Mouse (Mus musculus): Measurements from ENCODE around the gene Mylk.

The Mylk gene

DNA sequence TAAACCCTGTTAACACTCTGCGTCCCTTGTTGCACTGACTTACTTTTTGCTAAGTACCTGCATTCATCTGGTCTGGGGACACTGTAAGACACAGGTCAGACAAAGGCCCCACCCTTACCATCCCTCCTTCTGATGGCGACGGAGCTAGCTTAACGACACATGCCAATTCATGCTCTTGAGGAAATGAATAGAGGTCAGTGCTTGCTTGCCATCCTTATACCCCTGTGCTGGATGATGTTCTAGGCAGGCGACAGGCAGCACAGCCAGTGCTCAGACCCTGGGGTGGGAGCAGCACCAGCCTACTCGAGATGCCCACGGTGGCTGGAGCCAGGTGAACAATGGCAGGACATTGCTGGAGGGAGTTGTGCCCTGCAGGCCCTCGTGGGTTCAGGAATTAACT is 157.8 kb downstream of the Mylk start:
- no peak for DNase-seq (ENCODE audit: low read depth)

DNA sequence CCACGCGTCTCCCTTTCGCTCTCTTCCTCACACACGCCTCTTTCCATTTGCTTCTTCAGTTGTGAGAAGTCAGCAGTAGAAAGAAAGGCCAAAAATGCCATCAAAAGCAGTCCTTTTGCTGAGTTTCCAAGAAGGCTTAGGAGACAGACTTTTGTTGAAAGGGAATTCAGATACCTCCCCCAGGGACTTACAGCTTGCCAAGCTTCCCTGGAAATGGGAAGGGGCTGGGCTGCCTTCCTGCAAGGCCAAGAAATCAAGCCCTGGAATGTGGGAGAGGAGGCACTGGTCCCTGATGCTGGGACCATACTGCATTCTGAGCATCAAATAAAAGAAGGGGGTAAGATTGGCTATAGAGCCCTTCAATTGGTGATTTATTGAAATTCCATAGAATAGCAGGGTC is 159.9 kb downstream of the Mylk start:
- DNase-seq (ENCODE audit: low read depth) = no peak

- no peak for DNase-seq (ENCODE audit: low read depth)
These were observed 164.4 kb downstream of the Mylk start for GRCm38 (mm10) chr16:34909437-34909836.

DNA sequence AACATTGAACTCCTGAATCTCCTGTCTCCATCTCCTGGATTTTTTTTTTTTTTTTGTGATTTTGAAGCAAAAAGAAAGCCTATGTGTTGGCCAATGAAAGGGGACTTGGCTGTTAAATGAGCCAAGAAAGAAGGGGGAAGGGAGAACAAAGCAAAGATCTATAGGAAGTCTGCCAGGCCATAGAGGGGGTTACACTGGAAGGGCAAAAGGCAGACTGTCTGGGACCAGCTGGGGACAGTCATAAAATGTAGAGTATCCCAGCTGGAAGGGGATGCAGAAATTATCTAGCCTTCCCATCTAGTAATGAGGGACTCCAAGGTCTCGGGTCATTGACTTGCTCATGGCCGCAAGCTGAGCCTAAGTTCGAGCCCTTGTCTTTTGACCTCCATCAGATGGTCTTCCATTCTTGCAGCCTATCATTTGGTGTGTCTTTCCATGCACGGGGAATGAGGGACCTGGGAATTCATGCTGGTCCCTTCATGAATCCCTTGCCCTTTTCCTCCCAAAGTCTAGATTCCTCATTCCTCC is 172.4 kb downstream of the Mylk start:
- no peak for DNase-seq (ENCODE audit: low read depth)

- peak; percentile 72 for DNase-seq (ENCODE audit: low read depth)
These were observed 175.2 kb downstream of the Mylk start for GRCm38 (mm10) chr16:34920182-34920581.

DNA sequence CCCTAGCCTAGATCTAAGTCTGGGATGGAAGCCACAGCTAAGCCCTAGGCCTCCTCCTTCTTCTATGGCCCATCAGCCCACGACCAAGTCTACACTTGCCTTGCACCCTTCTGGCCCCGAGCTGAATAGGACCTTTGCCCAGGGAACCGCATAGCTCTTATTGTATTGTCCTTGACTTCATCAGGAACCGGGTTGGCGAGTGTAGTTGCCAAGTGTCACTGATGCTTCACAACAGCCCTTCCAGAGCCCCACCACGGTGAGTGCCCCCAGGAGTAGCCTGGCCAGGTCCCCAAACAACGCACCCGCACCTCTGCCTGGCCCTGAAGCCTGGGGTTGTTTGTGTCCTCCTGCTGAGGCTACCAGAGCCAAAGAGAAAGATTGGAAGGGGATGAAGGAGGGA is 175.9 kb downstream of the Mylk start:
- no peak for DNase-seq (ENCODE audit: low read depth)

- no peak for DNase-seq (ENCODE audit: low read depth)
These were observed 176.3 kb downstream of the Mylk start for GRCm38 (mm10) chr16:34921319-34921718.

- DNase-seq (ENCODE audit: low read depth) = no peak
These were observed 178.6 kb downstream of the Mylk start for GRCm38 (mm10) chr16:34923630-34924029.

GRCm38 (mm10) chr16:34924324-34924723 is 179.3 kb downstream of the Mylk start:
- no peak for DNase-seq (ENCODE audit: low read depth)

DNA sequence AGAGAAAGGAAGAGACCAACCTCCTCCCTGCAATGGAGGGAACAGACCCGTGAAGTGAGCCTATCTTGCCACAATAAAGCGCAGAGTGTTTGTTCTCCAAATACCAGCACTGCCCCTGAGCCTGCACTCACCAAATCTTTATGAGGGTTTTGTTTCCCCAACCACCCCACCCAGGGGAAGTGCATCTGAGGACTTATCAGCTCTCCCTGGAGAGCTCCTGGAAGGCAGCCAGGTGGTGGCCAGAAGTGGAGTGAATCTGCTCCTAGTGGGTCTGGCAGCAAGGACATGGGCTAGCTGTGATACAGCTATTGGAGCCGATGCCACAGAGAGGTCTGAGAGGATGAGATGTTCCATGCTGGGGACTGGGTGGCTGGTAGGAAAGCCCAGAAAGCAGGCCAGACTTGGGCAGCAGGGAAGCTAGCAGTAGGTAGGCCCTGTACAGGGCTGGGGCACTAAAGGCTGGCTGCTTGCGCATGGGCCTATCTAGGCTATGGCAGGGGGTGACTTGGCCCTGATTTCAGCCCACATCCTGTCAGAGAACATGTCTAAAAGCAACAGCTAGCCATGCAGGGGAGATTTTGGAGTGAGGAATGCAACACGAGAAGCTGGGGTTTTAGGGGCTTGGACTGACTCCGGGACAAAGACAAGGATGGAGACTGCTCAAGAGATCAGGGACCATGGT is 180.1 kb downstream of the Mylk start:
- DNase-seq (ENCODE audit: low read depth) = no peak

- DNase-seq (ENCODE audit: low read depth) = no peak
These were observed 181.8 kb downstream of the Mylk start for GRCm38 (mm10) chr16:34926531-34927435.

- no peak for DNase-seq (ENCODE audit: low read depth)
These were observed 184.7 kb downstream of the Mylk start for GRCm38 (mm10) chr16:34929686-34930085.

DNA sequence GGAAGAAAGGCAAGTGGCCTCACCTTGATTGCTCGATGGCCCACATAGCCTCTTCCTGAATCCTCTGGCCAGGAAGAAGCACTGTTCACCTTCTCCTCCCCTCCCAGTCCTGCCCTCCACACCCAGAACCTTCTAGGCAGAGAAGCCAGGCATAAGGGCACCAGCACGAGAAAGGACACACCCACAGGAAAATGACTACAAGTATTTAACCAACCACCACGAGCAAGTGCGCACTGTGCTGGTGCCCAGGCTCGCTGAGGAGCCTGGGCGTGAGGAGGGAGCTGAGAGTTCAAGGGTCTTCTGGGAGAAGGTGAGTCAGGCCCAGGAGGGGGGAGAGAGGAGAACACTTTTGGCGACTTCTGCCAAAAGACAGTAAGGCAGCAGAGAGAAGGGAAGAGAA is 185.1 kb downstream of the Mylk start:
- no peak for DNase-seq (ENCODE audit: low read depth)

DNA sequence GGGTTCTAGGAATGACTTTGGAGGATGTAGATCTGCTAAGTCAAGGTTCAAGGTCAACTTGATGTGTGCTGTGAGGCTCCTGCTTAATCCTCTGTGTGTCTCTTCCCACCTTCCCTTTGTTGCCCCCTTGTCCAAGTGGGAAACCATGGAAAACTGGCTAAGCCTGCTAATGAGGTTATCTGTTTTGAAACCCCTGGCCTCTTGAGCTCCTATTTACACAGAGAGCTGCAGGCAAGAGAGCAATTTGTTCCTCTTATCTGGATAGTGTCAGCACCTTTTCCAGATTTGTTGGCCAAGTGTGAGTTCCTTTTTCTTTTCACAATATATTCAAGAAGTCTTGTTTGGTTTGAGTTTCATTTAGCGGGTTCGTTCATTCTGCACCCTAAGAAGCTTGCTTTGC is 186.3 kb downstream of the Mylk start:
- no peak for DNase-seq (ENCODE audit: low read depth)

DNA sequence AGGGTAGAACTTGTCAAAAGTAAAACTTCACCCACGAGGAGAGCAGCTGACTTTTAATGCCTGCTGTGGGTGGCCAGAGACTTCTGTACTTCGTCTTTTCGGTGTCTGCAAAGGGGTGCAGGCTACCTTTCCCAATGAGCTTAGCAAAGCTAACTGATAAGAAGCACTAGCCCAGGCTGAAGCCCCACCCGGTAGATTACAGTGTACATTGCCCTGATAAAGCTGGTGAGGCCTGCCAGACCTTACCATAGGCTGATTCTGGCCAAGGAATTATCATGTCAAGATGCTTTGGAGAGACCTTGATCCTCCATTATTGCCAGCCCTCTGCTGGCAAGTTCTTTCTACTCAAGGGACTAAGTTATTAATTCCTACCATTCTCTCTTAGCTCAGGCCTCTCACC is 188.2 kb downstream of the Mylk start:
- no peak for DNase-seq (ENCODE audit: low read depth)

- no peak for DNase-seq (ENCODE audit: low read depth)
These were observed 189.5 kb downstream of the Mylk start for GRCm38 (mm10) chr16:34934486-34934885.

DNA sequence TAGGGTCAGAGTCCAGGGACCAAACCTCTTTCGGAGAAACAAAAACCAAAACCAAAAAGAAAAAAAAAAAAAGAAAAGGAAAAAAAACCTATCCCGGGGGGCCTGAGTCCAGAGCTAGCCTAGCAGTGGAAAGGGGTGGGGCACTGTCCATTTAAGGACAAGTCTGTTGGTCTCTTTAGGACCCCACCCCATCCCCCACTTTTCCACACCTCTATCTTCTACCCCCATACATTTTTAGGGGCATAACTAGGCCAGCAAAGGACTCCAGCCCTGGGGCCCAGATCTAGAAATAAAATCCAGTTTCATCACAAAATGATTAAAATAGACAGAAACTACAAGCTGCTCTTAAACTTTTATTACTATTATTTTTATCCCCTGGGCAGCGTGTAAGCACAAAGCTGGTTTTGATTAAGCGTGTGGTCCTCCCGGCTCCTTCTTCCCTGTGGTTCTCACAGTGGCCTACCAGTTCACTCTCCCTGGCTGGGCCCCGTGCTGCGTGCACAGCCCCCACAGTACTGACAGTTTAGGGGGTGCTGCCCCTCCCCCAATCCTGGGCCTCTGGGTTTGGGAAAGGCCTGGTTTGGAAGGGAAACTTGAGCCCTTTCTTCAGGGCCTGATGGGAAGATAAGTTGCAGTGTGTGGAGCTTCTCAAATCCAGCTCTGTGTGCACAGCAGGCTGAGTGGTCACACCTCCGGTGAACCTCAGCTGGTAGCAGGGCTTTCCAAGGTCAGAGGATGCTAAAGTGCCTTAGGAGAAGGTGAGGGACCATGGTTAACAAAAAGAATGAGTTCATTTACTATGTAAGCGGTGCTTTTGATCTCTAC is 190.7 kb downstream of the Mylk start:
- peak; percentile 91 for DNase-seq (ENCODE audit: low read depth)

DNA sequence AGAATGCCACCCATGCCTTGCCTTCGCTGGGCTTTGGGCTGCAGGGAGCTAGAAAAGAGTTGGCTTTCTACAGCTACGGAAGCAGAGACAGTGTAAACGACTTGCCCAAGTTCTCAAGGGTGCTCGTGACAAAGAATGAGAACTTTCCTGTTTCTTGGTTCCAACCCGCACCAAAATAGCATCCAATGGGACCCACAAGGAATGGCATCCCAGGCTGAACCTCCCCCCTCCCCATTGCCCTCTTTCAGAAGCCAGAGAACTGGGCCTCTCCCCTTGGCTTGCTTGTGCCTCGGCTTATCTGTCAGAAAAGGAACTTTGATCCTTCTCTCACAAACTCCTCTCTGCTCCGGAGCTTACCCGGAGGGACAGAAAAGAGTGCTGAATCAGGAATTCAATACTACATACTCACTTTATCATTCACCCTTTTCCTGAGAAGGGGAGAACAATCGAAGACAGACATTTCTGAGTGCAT is 191.4 kb downstream of the Mylk start:
- no peak for DNase-seq (ENCODE audit: low read depth)

GRCm38 (mm10) chr16:34937611-34938010 is 192.6 kb downstream of the Mylk start:
- peak; percentile 82 for DNase-seq (ENCODE audit: low read depth)

DNA sequence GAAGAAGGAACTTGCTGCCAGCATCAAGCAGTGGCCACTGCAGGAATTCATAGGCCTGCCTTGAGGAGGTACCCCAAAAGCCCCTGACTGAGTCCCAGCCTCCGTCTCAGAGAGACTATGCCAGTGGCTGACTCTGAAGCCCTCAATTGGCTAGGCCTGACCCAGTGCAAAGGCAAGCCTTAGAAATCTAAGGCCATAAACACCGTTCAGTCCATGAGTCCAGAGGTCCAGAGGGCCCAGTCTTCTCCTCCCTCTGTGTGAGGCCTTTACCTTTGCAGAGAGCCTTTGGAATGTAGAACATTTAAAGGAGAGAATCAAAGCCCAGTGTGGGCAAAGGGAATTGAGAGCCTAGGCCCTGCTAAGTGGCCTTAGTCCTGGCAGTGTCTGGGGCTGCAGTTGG is 193.2 kb downstream of the Mylk start:
- no peak for DNase-seq (ENCODE audit: low read depth)

DNA sequence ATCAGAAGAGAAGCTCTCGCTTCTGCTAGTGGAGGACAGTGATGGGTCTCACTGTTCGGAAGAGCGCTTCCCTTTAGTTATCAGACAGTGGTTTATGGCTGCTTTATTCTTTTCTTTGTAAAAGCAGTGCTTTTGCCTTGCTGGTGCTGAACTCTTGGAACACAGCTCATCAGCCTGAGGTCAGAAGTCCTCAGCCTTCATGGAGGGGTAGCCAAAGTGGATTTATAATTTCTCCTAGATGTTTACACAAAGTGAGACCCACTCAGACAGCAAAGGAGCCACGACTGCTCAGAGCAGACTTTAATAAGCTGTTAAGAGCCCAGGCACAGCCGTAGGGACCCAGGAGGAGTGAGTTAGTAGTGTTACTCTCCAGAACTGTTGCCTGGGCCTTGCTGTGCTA is 194.9 kb downstream of the Mylk start:
- DNase-seq (ENCODE audit: low read depth) = no peak

DNA sequence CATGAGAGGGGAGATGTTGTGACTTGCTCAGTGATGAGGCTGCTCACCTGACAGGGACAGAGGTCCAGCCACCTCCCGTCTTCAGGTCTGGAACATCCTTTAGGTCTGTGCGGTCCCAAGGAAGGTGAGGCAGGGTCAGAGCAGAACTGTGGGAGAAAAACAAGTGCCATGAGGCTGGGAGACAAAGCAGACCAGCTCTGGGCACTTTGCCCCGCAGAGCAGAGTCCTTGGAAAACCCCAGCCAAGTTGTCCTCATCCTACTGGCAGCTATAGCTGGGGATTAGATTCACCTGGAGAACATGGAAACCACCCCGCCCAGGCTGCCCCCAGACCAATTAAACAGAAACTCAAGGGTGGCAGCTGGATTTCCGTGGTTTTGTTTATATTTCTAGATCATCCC is 195.4 kb downstream of the Mylk start:
- no peak for DNase-seq (ENCODE audit: low read depth)

Measured in NIH3T3 (cell line).